Mouse (Mus musculus): ENCODE measurements at regions not wholly inside any gene's neighbourhood (a gene's known extent, or its start where the extent isn't known, plus 50 kb on each side); places are given as distances from the start of the nearest gene placed in this dataset.

GRCm38 (mm10) chr8:6922467-6922866, 1738.6 kb downstream of the Efnb2 start:
- no peak for TF ChIP-seq CTCF (IDR thresholded peaks at IDR 0.05)
- TF ChIP-seq EP300 (IDR thresholded peaks at IDR 0.05), result no peak
